Mouse (Mus musculus): ENCODE measurements at regions not wholly inside any gene's neighbourhood (a gene's known extent, or its start where the extent isn't known, plus 50 kb on each side); places are given as distances from the start of the nearest gene placed in this dataset.

GRCm38 (mm10) chr12:59970775-59971174, 751.2 kb upstream of the Fbxo33 start:
- no peak for DNase-seq (ENCODE audit: low spot score in 2 of 2)

DNA sequence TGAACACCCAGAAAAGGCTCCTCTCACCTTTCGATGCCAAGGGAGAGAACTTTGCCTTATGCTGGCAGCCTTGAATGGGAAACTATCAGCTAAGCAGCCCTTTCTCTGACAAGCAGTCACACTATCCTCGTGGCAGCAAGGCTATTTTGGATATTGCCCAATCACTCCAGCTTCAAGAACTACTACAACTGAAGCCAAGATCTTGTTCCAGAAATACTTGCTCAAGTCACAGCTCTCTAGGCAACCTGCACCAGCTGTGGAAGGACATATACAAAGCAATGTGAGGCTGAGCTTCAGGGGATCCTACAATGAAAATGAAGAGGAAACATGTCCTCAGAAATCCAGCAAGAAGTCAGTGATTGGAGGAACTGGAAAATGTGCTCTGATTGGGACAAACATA, 750.4 kb upstream of the Fbxo33 start:
- no peak for DNase-seq (ENCODE audit: low spot score in 2 of 2)

GRCm38 (mm10) chr12:59967241-59967640, 747.7 kb upstream of the Fbxo33 start:
- no peak for DNase-seq (ENCODE audit: low spot score in 2 of 2)

- no peak for DNase-seq (ENCODE audit: low spot score in 2 of 2)
These were observed 741.6 kb upstream of the Fbxo33 start for GRCm38 (mm10) chr12:59961139-59961538.

- DNase-seq (ENCODE audit: low spot score in 2 of 2) = peak; percentile 4
These were observed 712.9 kb upstream of the Fbxo33 start for GRCm38 (mm10) chr12:59932471-59932870.

DNA sequence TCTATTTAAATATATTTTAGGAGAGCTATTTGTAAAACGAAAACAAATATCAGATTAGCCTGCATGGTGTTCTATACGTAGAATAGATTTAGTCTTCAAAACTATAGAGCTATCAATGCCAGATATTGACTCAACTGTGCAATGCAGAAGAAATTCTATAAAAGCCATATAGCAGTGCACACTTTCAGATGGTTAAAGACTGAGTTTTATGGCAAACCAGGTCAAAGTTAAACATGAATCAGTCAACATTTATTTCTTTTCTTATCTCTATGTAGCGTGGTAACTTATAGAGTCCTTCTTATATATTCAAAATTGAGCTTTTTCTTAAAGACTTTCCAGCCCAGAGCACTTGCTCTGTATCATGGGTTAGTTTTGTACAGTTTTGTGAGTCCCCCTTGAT, 705.5 kb upstream of the Fbxo33 start:
- no peak for DNase-seq (ENCODE audit: low spot score in 2 of 2)

DNA sequence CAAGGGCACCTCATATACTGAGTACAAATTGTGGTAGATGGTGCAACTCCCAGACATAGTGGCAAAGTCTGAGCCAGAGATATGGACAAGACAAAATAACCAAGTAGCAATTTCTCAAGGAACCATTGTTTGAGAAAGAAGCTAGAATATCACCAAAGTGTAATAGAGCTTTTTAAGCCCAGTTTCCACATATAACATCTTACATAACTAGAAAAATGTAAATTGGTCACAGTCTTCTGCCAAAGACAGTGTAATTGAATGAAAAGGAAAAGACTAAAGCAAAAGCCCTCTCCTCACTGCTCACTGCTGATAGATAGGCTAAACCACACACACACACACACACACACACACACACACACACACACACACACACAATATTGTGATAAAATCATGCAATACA, 679.4 kb upstream of the Fbxo33 start:
- DNase-seq (ENCODE audit: low spot score in 2 of 2) = no peak

DNA sequence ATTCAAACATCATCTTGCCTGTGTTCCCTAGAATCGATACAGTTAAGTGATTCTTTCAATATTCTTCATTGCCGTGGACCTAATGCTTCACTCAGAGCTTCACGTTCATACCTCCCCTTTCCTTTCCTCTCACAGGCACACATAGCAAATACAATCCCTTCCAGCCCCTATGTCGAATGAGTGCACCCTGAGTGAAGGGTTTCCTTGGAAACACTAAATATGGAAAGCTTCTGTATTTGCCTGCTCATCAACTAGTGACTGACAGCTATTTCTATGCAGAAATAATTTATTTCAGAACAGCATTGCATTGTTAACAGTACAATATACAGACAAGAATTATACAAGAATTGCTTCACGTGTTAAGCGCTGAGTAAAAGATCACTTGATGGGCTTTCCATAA, 671.4 kb upstream of the Fbxo33 start:
- no peak for DNase-seq (ENCODE audit: low spot score in 2 of 2)

All from frontal cortex, postnatal 14 days (tissue).